Mouse (Mus musculus) midbrain, embryonic 14.5 days (tissue): ENCODE measurements around the gene Klhl3. TPM values are rescaled to one million over a fixed set of nuclear protein-coding genes. Genes with fewer than 3 reads are reported as not detected.

Experiments
- ATAC-seq: fragments of 200-750 bp; cut with Nextera tagmentation; 2 replicates; pipeline ENCODE4 v1.8.0; 2017; ENCODE audit warnings: moderate number of reproducible peaks, moderate library complexity; ENCODE audit not compliant: low FRiP score, low TSS enrichment
- DNase-seq: peaks from one replicate; pipeline ENCODE4 v3.0.0-alpha.2; 2015
- H3K27ac ChIP-seq: fragments of 300-500 bp; sonication (generic); replicated peaks from 2 replicates; pipeline ENCODE4 v1.5.1; 2014; ENCODE audit warnings: mild to moderate bottlenecking, low read depth, low read length, moderate library complexity
- H3K27me3 ChIP-seq: fragments of 300-500 bp; sonication (generic); 2 replicates; pipeline ENCODE4 v1.6.1; 2014; ENCODE audit warnings: low read length, control low read depth, mixed read lengths; ENCODE audit not compliant: control insufficient read depth, insufficient read depth
- H3K36me3 ChIP-seq: fragments of 300-500 bp; sonication (generic); 2 replicates; pipeline ENCODE4 v1.6.1; 2014; ENCODE audit warnings: low read length, control low read depth; ENCODE audit not compliant: control insufficient read depth, insufficient read depth
- H3K4me1 ChIP-seq: fragments of 300-500 bp; sonication (generic); 2 replicates; pipeline ENCODE4 v1.6.1; 2014; ENCODE audit warnings: mild to moderate bottlenecking, antibody characterized with exemption, low read length, control low read depth; ENCODE audit not compliant: control insufficient read depth, insufficient read depth
- H3K4me2 ChIP-seq: fragments of 300-500 bp; sonication (generic); 2 replicates; pipeline ENCODE4 v1.6.1; 2014; ENCODE audit warnings: mild to moderate bottlenecking, low read length, moderate library complexity
- H3K4me3 ChIP-seq: fragments of 300-500 bp; sonication (generic); replicated peaks from 2 replicates; pipeline ENCODE4 v1.5.1; 2014; ENCODE audit warnings: low read depth, low read length
- H3K9ac ChIP-seq: fragments of 300-500 bp; sonication (generic); replicated peaks from 2 replicates; pipeline ENCODE4 v1.6.1; 2014; ENCODE audit warnings: mild to moderate bottlenecking, low read length, moderate library complexity
- H3K9me3 ChIP-seq: fragments of 300-500 bp; sonication (generic); 2 replicates; pipeline ENCODE4 v1.6.1; 2016; ENCODE audit warnings: low read length, control low read depth, mixed read lengths; ENCODE audit not compliant: control insufficient read depth
- WGBS: fragments of 180-500 bp; shearing (Covaris S2); extraction: QIAGEN DNeasy Blood & Tissue Kit; methylation state at CpG from one replicate; pipeline ENCODE4 v1.1.7; 2014; 5-methylcytosine and 5-hydroxymethylcytosine counted together
- polyA plus RNA-seq: library from polyadenylated mRNA; unstranded; fragments of >200 nt; fragmentation: Nextera tagmentation; extraction: Ambion mirVana; gene quantifications from 2 replicates; pipeline ENCODE4 v1.2.1, GENCODE M21; 2014

The Klhl3 gene
- 10.0 and 10.1 TPM in 2 replicates for polyA plus RNA-seq

DNA sequence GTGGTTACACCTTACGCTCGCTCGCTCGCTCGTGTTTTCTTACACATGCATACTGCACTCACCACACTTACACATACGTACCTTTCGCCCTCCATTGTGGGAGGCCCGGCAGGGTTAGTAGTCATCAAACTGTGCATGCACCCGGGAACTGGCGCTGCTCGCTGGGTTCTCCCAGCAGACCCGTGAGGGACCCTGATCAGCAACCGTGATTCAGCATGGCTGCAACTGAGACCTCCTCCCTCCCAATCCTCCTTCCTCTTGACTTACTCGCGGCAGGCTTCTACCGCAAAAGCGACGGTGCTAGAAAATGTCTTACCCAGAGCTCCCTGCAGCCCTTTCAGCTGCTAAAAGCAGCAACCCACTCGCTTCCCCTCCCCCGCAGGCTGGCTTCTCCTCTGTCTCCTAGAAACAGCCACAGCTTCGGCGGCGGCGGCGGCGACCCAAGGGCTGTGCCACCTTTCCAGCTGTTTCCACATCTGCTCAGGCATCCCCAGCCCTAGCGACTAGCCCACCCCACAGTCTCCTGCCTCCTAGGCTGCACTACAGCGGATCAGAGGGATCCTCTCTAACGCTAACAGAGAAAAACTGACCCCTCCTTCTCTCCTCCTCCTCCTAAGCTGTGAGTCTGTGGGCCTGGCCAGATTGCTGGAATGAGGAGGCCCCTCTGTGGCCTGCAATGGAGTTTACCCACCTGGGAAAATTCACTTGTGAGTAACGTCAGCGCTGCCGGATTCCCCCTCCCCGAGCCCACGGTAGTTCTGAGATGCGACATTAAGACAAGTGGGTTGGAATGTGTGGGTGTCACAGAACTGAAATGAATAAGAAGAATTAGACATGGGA, at the start of gene Klhl3:
Gene Klhl3 (minus strand): TSS at position 532 of the 840 bp plus-strand sequence.
- DNase-seq, result peak; percentile 85
- no peaks in the 10 kb centered on the region for H3K27me3 ChIP-seq

DNA sequence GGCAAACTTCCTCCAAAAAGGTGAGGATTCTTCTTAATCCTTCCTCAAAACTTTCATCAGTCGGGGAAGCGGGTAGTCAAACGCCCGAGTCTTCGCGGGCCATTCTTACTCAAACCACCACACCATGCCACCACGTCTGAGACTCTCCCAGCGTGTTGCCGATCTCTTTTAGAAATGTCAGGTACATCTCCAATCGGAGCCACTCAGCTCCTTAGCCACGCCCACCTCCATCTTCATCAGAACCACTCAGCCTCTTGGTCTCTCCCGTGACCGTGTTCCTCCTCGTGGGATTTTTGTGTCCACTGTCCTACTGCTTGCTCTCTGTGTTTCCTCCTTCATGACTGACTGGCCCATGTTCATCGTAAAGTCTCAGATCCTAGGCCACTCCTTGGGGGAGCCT, 47.4 kb upstream of the Klhl3 start:
- DNase-seq, result no peak
- Histone ChIP-seq H3K9me3 (no peaks in the 10 kb centered on the region), H3K9ac (no peak overlapping the region), H3K4me1 (peaks cover 5% of the 10 kb centered on the region; the same call in 1 of the 2 replicates), H3K4me3 (no peak overlapping the region), H3K27ac (no peak overlapping the region), H3K36me3 (peaks cover 41% of the 10 kb centered on the region), H3K27me3 (no peaks in the 10 kb centered on the region), H3K4me2 (no peak overlapping the region)
- 96% methylated on average over 15 of the region's 15 CpGs for WGBS
- ATAC-seq, result no peak

More for the DNA sequence above, at the start of gene Klhl3:
- Histone ChIP-seq H3K27ac (peak within 1 kb of the TSS; percentile 93), H3K9ac (peak within 1 kb of the TSS; percentile 81), H3K36me3 (no peaks in the 10 kb centered on the region), H3K4me3 (peak within 1 kb of the TSS; percentile 53), H3K4me1 (peaks cover 18% of the 10 kb centered on the region), H3K4me2 (peak within 1 kb of the TSS; percentile 70), H3K9me3 (no peaks in the 10 kb centered on the region)
- peak; percentile 88 for ATAC-seq
- WGBS, result under 1% methylated on average over 35 of the region's 35 CpGs

DNA sequence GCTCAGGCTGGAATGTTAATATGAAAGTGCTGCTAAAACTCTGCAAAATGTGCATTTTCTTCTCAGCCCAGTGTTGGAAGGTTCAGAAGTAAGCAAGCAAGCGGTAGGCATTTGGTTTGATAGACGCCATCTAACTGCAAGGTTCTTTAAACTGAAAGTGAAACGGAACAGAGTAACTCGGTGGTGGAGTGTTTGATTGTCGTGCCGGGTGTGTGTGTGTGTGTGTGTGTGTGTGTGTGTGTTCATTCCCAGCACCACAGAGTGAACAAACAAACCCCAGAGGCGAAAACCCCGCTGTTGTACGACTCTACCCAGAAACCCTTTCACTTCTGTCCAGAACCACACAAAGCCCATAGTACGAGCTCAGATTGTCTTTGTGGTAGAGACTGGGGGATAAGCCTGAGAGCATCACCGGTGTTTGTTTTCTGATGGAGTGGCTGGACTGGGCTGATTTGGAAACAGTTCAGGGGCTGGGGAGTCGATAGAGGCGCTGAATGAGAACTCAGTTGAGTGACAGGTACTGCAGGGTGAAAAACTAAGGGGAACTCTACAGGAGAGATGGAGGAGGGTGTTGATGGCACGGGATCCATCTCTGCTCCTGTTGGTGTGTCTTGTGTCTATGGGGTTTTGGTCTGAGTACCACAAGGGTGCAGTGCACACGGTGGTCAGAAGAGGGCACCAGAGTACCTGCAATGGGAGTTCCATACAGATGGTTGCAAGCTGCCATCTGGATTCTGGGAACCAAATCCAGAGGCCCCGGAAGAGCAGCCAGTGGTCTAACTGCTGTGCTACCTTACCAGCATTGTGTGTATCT, 44.9 kb upstream of the Klhl3 start:
- H3K9ac ChIP-seq, result peak overlapping the region; percentile 88
- H3K4me2 ChIP-seq, result peak overlapping the region; percentile 97
- ATAC-seq (peak; percentile 48; the same call in 1 of the 2 replicates), DNase-seq (peak; percentile 94)
- WGBS, result 7% methylated on average over 16 of the region's 16 CpGs
- peak overlapping the region; percentile 85 for H3K4me3 ChIP-seq
- H3K4me1 ChIP-seq, result peaks cover 5% of the 10 kb centered on the region; the same call in 1 of the 2 replicates
- H3K36me3 ChIP-seq, result peaks cover 31% of the 10 kb centered on the region
- H3K27me3 ChIP-seq, result no peaks in the 10 kb centered on the region
- H3K9me3 ChIP-seq, result no peaks in the 10 kb centered on the region
- peak overlapping the region; percentile 70 for H3K27ac ChIP-seq

DNA sequence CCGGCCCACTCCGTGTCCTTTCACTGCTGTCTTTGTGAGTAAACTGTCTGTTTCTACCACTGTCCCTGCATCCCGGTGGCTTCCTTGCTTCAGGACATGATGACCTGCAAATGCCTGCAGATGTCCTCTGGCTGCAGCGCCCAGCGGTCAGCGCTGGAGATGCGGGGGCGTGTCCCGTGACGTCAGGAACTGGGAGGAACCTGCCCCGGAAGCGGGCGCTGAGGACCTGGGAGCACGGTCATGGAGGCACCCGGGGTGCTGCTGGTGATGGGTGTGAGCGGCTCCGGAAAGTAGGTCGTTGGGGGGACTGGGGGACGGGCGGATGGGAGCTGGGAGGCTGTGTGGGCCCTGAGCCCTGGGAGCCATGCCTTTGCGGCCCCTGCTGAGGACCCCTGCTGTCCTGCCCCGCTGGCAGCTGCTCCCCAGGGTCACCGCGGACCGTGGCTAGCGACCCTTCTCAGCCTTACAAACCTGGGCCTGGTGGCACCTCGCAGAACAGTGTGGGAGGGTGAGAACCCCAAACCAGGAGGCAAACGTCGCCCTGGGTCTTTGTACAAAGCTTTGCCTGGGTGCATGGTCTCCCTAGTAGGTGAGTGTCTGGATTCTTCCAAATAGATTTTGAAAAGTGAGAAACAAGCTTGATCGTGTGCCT, 44.2 kb upstream of the Klhl3 start, which contains the start of gene Idnk:
Gene Idnk (plus strand): TSS at position 203 of the 652 bp plus-strand sequence.
- Histone ChIP-seq H3K9ac (peak within 1 kb of the TSS; percentile 88), H3K27ac (peak within 1 kb of the TSS; percentile 70), H3K4me1 (peaks cover 5% of the 10 kb centered on the region; the same call in 1 of the 2 replicates), H3K27me3 (no peaks in the 10 kb centered on the region), H3K36me3 (peaks cover 27% of the 10 kb centered on the region), H3K9me3 (no peaks in the 10 kb centered on the region), H3K4me2 (peak within 1 kb of the TSS; percentile 97), H3K4me3 (peak within 1 kb of the TSS; percentile 85)
- DNase-seq (peak; percentile 92), ATAC-seq (peak; percentile 89)
- WGBS, result under 1% methylated on average over 29 of the region's 30 CpGs

DNA sequence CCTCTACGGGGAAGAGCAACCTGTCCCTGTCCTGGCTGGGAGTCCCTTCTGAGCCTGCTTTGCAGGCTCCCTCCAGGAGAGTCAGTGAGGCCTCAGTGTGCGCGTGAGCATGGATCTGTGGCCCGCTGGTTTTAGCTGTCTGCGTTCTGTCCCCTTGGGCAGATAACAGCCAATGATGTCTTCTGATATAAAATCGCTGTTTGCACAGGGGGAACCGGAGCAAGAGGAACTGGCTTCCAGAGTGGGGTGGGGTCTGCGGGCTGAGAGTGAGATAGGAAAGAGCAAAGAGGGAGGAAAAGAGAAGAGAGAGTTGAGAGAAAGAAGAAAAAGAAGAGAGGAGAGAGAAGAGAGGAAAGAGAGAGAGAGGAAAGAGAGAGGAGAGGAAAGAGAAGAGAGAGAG, 43.6 kb upstream of the Klhl3 start:
- 0 out of 2 replicates have a peak, but pooled peaks have one; percentile 34 for ATAC-seq
- H3K36me3 ChIP-seq, result peaks cover 23% of the 10 kb centered on the region
- peak overlapping the region; percentile 88 for H3K9ac ChIP-seq
- peak overlapping the region; percentile 97 for H3K4me2 ChIP-seq
- H3K4me3 ChIP-seq, result peak overlapping the region; percentile 85
- WGBS, result 22% methylated on average over 8 of the region's 8 CpGs
- peak; percentile 16 for DNase-seq
- H3K4me1 ChIP-seq, result peaks cover 5% of the 10 kb centered on the region; the same call in 1 of the 2 replicates
- no peaks in the 10 kb centered on the region for H3K27me3 ChIP-seq
- no peaks in the 10 kb centered on the region for H3K9me3 ChIP-seq
- peak overlapping the region; percentile 70; the same call in 1 of the 2 replicates for H3K27ac ChIP-seq

DNA sequence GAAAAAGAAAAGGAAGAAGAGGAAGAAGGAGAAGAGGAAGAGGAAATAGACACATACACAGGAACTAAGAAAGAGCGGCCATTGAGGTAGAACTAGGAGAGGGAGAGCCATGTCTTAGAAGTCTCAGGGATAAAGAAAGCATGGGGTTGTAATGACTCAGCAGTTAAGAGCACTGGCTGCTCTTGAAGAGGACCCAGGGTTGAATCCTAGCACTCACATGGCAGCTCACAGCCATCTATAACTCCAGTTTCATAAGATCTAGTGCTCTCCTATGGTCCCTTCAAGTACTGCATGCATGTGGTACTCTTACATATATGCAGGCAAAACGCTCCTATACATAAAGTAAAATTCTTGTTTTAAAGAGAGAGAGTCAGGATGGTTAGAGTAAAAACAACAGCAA, 42.6 kb upstream of the Klhl3 start:
- Histone ChIP-seq H3K27ac (no peak overlapping the region), H3K4me2 (no peak overlapping the region), H3K27me3 (no peaks in the 10 kb centered on the region), H3K9me3 (no peaks in the 10 kb centered on the region), H3K36me3 (peaks cover 16% of the 10 kb centered on the region), H3K4me3 (no peak overlapping the region), H3K4me1 (peaks cover 5% of the 10 kb centered on the region; the same call in 1 of the 2 replicates), H3K9ac (no peak overlapping the region)
- DNase-seq (no peak), ATAC-seq (no peak)
- WGBS, result 90% methylated on average over 2 of the region's 2 CpGs

DNA sequence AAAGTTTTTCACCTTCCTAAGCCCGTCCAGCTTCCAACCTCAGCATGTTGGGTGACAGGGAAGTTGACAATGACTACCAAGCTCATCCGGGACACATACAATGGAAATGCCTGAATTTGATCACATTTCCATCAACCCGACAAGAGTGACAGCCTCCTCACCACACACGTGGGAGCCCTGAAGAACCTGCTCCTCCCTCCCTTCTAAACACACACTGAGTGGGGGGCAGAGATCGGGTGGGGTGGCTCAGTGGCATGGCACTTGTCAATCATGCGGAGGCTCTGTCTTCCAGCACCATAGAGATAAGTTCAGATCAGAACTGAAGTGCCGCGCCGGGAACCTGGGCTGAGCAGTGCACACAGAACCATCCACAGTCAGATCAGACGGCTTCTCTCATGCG, 37.0 kb upstream of the Klhl3 start:
- H3K4me2 ChIP-seq, result no peak overlapping the region
- no peaks in the 10 kb centered on the region for H3K36me3 ChIP-seq
- WGBS, result 75% methylated on average over 11 of the region's 11 CpGs
- H3K9ac ChIP-seq, result no peak overlapping the region
- no peaks in the 10 kb centered on the region for H3K4me1 ChIP-seq
- ATAC-seq, result no peak
- DNase-seq, result no peak
- no peak overlapping the region for H3K27ac ChIP-seq
- no peaks in the 10 kb centered on the region for H3K27me3 ChIP-seq
- H3K4me3 ChIP-seq, result no peak overlapping the region
- no peaks in the 10 kb centered on the region for H3K9me3 ChIP-seq

DNA sequence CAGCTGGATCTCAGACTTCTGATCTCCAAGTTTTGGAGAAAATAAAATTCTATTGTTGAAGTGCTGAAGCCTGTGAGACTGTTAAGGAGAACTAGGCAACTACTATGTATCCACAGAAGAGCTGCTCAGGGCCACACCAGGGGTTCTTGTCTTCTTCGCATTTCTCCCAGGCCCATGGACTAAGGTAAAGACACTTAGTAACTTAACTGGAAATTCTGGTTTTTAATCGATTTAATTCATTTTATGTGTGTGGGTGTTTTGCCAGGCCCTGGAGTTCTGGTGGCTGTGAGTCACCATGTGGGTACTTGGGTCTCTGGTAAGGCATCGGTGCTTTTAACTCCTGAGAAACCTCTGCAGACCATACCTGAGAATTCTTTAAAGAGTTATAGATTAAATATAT, 36.2 kb upstream of the Klhl3 start:
- Histone ChIP-seq H3K9me3 (no peaks in the 10 kb centered on the region), H3K9ac (no peak overlapping the region), H3K4me2 (no peak overlapping the region), H3K27me3 (no peaks in the 10 kb centered on the region), H3K36me3 (no peaks in the 10 kb centered on the region), H3K4me3 (no peak overlapping the region), H3K27ac (no peak overlapping the region), H3K4me1 (no peaks in the 10 kb centered on the region)
- DNase-seq, result no peak
- 86% methylated on average over 3 of the region's 3 CpGs for WGBS
- ATAC-seq, result no peak
